Mouse (Mus musculus) brain, embryonic 14.5 days (tissue): Measurements from ENCODE around the gene Svs3a.
"Not testable (repeated sequence)": the region's sequence is repeated elsewhere in the genome, so short reads cannot be mapped to it uniquely, and the experiment has no call there.

Experiments
- CTCF ChIP-seq: fragments of 200-500 bp; IDR thresholded peaks from 2 replicates; pipeline ENCODE4 v1.5.1; 2012; ENCODE audit warnings: inconsistent platforms, mild to moderate bottlenecking, moderate library complexity, borderline replicate concordance; ENCODE audit not compliant: insufficient read depth, insufficient read length; ENCODE audit errors: extremely low read depth
- POLR2A ChIP-seq: fragments of 200-500 bp; IDR thresholded peaks from 2 replicates; pipeline ENCODE4 v1.6.1; 2012; ENCODE audit warnings: mild to moderate bottlenecking, inconsistent platforms, borderline replicate concordance; ENCODE audit not compliant: poor library complexity, insufficient read depth, insufficient read length, severe bottlenecking; ENCODE audit errors: extremely low read depth

- TF ChIP-seq CTCF, POLR2A: not testable (repeated sequence)
These were observed 43.4 kb downstream of the Svs3a start, which contains the start of gene Svs5 for GRCm38 (mm10) chr2:164332440-164332839.
